Mouse (Mus musculus) forebrain, embryonic 11.5 days (tissue): ENCODE results near the gene Phb2. TPM values are rescaled to one million over a fixed set of nuclear protein-coding genes. Genes with fewer than 3 reads are reported as not detected.
"Not testable (repeated sequence)": the region's sequence is repeated elsewhere in the genome, so short reads cannot be mapped to it uniquely, and the experiment has no call there.

Experiments used
- ATAC-seq: fragments of 200-750 bp; cut with Nextera tagmentation; replicated peaks from 2 replicates; pipeline ENCODE4 v1.8.0; 2017; ENCODE audit warnings: moderate TSS enrichment; ENCODE audit not compliant: low FRiP score
- DNase-seq: peaks from one replicate; pipeline ENCODE4 v3.0.0-alpha.2; 2017; ENCODE audit warnings: low spot score
- H3K27ac ChIP-seq: fragments of 300-500 bp; sonication (generic); 2 replicates; pipeline ENCODE4 v1.5.1; 2014; ENCODE audit warnings: low read depth, low read length
- H3K27me3 ChIP-seq: fragments of 300-500 bp; sonication (generic); 2 replicates; pipeline ENCODE4 v1.6.1; 2014; ENCODE audit warnings: mild to moderate bottlenecking, low read length, mixed read lengths; ENCODE audit not compliant: control insufficient read depth, insufficient read depth
- H3K36me3 ChIP-seq: fragments of 300-500 bp; sonication (generic); 2 replicates; pipeline ENCODE4 v1.6.1; 2014; ENCODE audit warnings: mild to moderate bottlenecking, low read length, moderate library complexity, mixed read lengths; ENCODE audit not compliant: control insufficient read depth, insufficient read depth
- H3K4me1 ChIP-seq: fragments of 300-500 bp; sonication (generic); replicated peaks from 2 replicates; pipeline ENCODE4 v1.6.1; 2014; ENCODE audit warnings: low read length, mixed read lengths; ENCODE audit not compliant: control insufficient read depth, insufficient read depth
- H3K4me2 ChIP-seq: fragments of 300-500 bp; sonication (generic); 2 replicates; pipeline ENCODE4 v1.6.1; 2014; ENCODE audit warnings: low read depth, mild to moderate bottlenecking, low read length, moderate library complexity, mixed read lengths; ENCODE audit not compliant: severe bottlenecking
- H3K4me3 ChIP-seq: fragments of 300-500 bp; sonication (generic); 2 replicates; pipeline ENCODE4 v1.5.1; 2014; ENCODE audit warnings: low read depth, low read length
- H3K9ac ChIP-seq: fragments of 300-500 bp; sonication (generic); 2 replicates; pipeline ENCODE4 v1.6.1; 2014; ENCODE audit warnings: low read length
- H3K9me3 ChIP-seq: fragments of 300-500 bp; sonication (generic); 2 replicates; pipeline ENCODE4 v1.6.1; 2016; ENCODE audit warnings: low read length, mixed read lengths; ENCODE audit not compliant: control insufficient read depth
- WGBS: fragments of 180-500 bp; shearing (Covaris S2); extraction: QIAGEN DNeasy Blood & Tissue Kit; methylation state at CpG from one replicate; pipeline ENCODE4 v1.1.7; 2014; 5-methylcytosine and 5-hydroxymethylcytosine counted together
- polyA plus RNA-seq: library from polyadenylated mRNA; unstranded; fragments of >200 nt; fragmentation: Nextera tagmentation; extraction: Ambion mirVana; gene quantifications from 2 replicates; pipeline ENCODE4 v1.2.1, GENCODE M21; 2014

Gene Phb2
- polyA plus RNA-seq, 1 experiment from 2014 or later = 376 TPM

DNA sequence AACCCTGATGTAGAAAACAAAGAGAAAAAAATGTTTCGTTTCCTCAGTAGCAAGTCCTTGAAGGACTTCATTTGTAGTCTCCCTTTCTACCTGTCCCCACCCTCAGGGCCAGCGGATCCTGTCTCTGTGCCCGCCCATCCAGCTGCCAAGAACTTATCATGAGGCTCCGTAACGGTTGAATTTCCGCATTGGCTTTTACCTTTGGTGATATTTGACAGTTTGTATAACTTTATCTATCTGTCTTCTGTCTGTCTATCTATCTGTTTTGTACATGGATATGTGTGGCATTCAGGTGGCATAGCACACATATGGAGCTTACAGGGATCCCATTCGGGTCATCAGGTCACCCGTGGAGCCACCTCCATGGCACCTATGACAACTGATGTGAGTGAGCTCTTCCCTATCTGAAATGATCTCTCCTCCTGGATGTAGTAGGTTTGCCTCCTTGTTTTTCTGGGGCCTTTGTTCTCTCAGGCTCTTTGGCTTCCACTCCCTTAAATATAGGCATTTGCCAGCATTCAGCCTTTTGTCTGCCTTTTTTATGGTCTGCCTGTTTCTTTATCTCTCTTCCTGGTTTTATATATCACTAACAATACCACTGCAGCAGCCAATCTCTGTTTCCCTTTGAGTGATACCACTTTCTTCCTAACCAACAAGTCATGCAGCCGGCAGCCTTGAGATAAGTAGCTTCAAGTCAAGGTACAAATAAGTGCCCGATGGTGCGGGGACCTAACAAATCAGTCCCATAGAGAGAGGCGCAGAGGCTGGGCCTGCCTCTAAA is 26.3 kb upstream of the Phb2 start:
- 89% methylated on average over 12 of the region's 12 CpGs for WGBS
- DNase-seq (no peak), ATAC-seq (no peak)
- no peaks in the 10 kb centered on the region for H3K36me3 ChIP-seq
- no peak overlapping the region for H3K4me3 ChIP-seq
- no peaks in the 10 kb centered on the region for H3K9me3 ChIP-seq
- no peaks in the 10 kb centered on the region for H3K4me1 ChIP-seq
- H3K27ac ChIP-seq = no peak overlapping the region
- no peaks in the 10 kb centered on the region for H3K27me3 ChIP-seq
- no peak overlapping the region for H3K9ac ChIP-seq
- no peak overlapping the region for H3K4me2 ChIP-seq

DNA sequence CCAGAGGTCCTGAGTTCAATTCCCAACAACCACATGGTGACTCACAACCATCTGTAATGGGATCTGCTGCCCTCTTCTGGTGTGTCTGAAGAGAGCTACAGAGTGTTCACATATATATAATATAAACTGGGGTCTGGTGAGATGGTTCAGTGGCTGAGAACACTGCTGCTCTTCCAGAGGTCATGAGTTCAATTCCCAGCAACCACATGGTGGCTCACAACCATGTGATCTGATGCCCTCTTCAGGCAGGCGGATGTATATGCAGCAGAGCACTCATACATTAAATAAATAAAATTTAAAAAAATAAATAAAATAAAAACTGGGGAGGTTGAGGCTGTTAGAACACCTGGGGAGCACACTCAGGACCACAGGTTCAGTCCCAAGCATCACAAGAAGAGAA is 25.5 kb upstream of the Phb2 start:
- DNase-seq, ATAC-seq: not testable (repeated sequence)

DNA sequence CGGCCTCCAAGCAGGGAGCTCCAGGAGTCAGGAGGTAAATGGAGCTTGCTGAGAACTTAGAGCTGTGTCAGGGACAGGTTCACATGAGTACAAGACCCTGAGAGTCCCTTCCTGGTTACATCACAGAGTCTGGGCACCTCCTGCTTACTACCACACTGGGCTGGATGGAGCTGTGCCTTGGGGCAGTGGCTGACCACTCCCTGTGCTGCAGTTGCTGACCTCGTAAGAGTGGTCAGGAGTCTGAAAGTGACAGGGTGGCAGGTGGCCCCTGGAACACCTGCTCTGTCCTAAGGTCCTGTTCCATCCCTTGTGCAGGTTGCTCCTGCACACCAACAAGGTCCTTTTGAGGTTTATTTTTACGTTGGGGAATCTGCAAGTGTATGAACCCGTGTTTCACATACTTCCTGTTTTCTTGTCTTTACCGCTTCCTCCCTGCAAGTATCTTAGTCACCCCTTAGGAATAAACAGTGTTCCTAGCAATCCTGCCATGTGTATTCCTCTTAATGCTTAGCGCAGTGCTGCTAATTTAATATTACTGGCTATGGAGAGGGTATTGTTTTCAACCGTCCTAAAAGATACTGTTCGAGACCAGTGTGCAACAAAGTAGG is 23.9 kb upstream of the Phb2 start:
- ATAC-seq = no peak

More for the DNA sequence above, 25.5 kb upstream of the Phb2 start:
- H3K27me3 ChIP-seq, H3K9me3 ChIP-seq, H3K9ac ChIP-seq, H3K4me2 ChIP-seq, H3K27ac ChIP-seq, H3K4me3 ChIP-seq, H3K4me1 ChIP-seq, H3K36me3 ChIP-seq: not testable (repeated sequence)
- WGBS = 63% methylated on average over 1 of the region's 1 CpGs

GRCm38 (mm10) chr6:124689011-124689410 is 23.1 kb upstream of the Phb2 start:
- WGBS = 95% methylated on average over 3 of the region's 3 CpGs
- Histone ChIP-seq H3K27me3 (no peaks in the 10 kb centered on the region), H3K27ac (no peak overlapping the region), H3K4me1 (no peaks in the 10 kb centered on the region), H3K4me3 (no peak overlapping the region), H3K4me2 (no peak overlapping the region), H3K9ac (no peak overlapping the region), H3K36me3 (no peaks in the 10 kb centered on the region), H3K9me3 (no peaks in the 10 kb centered on the region)
- ATAC-seq = no peak
- no peak for DNase-seq

More for the DNA sequence above, 23.9 kb upstream of the Phb2 start:
- no peaks in the 10 kb centered on the region for H3K9me3 ChIP-seq
- no peak overlapping the region for H3K4me3 ChIP-seq
- no peaks in the 10 kb centered on the region for H3K4me1 ChIP-seq
- DNase-seq = no peak
- no peak overlapping the region for H3K27ac ChIP-seq
- H3K27me3 ChIP-seq = no peaks in the 10 kb centered on the region
- H3K9ac ChIP-seq = no peak overlapping the region
- no peaks in the 10 kb centered on the region for H3K36me3 ChIP-seq
- WGBS = 92% methylated on average over 8 of the region's 8 CpGs
- no peak overlapping the region for H3K4me2 ChIP-seq

- DNase-seq (no peak), ATAC-seq (no peak)
- no peaks in the 10 kb centered on the region for H3K9me3 ChIP-seq
- H3K27me3 ChIP-seq = no peaks in the 10 kb centered on the region
- no peak overlapping the region for H3K4me2 ChIP-seq
- WGBS = 95% methylated on average over 3 of the region's 3 CpGs
- no peaks in the 10 kb centered on the region for H3K4me1 ChIP-seq
- no peaks in the 10 kb centered on the region for H3K36me3 ChIP-seq
- H3K27ac ChIP-seq = no peak overlapping the region
- no peak overlapping the region for H3K9ac ChIP-seq
- no peak overlapping the region for H3K4me3 ChIP-seq
These were observed 21.6 kb upstream of the Phb2 start for GRCm38 (mm10) chr6:124690517-124690916.

GRCm38 (mm10) chr6:124693243-124693981 is 18.7 kb upstream of the Phb2 start:
- WGBS = 83% methylated on average over 15 of the region's 15 CpGs
- H3K4me2 ChIP-seq = no peak overlapping the region
- H3K9me3 ChIP-seq = no peaks in the 10 kb centered on the region
- ATAC-seq (no peak), DNase-seq (no peak)
- H3K9ac ChIP-seq = no peak overlapping the region
- H3K27me3 ChIP-seq = no peaks in the 10 kb centered on the region
- no peaks in the 10 kb centered on the region for H3K36me3 ChIP-seq
- H3K4me3 ChIP-seq = no peak overlapping the region
- H3K27ac ChIP-seq = no peak overlapping the region
- H3K4me1 ChIP-seq = no peaks in the 10 kb centered on the region

- Histone ChIP-seq H3K27me3 (no peaks in the 10 kb centered on the region), H3K4me2 (no peak overlapping the region), H3K27ac (no peak overlapping the region), H3K4me1 (no peaks in the 10 kb centered on the region), H3K4me3 (no peak overlapping the region), H3K9ac (no peak overlapping the region), H3K36me3 (no peaks in the 10 kb centered on the region), H3K9me3 (no peaks in the 10 kb centered on the region)
- ATAC-seq (no peak), DNase-seq (no peak)
- WGBS = 87% methylated on average over 15 of the region's 15 CpGs
These were observed 17.8 kb upstream of the Phb2 start for GRCm38 (mm10) chr6:124694166-124694955.

DNA sequence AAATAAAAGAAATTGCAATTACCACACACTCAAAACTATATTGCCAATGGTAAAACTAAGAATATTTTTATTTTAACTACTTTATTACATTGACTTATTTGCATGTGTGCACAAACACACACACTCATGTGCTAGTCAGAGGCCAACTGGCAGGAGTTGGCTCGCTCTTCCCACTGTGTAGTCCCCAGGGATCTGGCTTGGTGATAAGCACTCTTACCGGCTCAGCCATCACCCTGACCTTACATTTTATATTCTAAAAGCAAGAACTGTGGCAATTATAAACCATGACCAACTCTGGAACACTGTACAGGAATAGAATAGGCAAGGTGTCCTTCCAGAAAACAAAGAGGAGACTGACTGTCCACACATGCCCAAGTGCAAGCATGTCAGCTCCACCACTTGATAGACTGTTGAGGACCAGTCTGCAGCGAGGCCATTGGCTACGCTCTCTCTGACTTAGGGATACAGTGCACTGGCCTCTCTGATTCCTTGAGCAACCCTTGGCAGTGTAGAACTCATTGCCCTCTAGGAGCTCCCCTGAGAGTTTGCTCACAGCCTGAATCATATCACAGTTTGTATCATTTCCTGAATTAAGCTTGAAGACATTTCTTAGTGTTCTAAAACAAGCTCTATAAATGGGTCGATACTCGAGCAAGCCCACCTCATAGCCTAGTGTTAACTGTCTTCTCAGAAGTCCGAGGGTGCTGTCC is 15.5 kb upstream of the Phb2 start:
- 93% methylated on average over 7 of the region's 7 CpGs for WGBS
- H3K36me3 ChIP-seq = no peaks in the 10 kb centered on the region
- no peak overlapping the region for H3K4me3 ChIP-seq
- H3K4me1 ChIP-seq = no peaks in the 10 kb centered on the region
- H3K27ac ChIP-seq = no peak overlapping the region
- H3K9me3 ChIP-seq = no peaks in the 10 kb centered on the region
- H3K27me3 ChIP-seq = no peaks in the 10 kb centered on the region
- H3K9ac ChIP-seq = no peak overlapping the region
- no peak overlapping the region for H3K4me2 ChIP-seq
- DNase-seq (no peak), ATAC-seq (no peak)
